Mouse (Mus musculus) midbrain, embryonic 16.5 days (tissue): Measurements from ENCODE around the gene Olfr704. TPM values are rescaled to one million over a fixed set of nuclear protein-coding genes. Genes with fewer than 3 reads are reported as not detected.

Experiments
- ATAC-seq: fragments of 200-750 bp; cut with Nextera tagmentation; 2 replicates; pipeline ENCODE4 v1.8.0; 2017; ENCODE audit warnings: moderate TSS enrichment
- H3K27ac ChIP-seq: fragments of 300-500 bp; sonication (generic); 2 replicates; pipeline ENCODE4 v1.5.1; 2014; ENCODE audit warnings: mild to moderate bottlenecking, low read length, mixed read lengths
- H3K27me3 ChIP-seq: fragments of 300-500 bp; sonication (generic); 2 replicates; pipeline ENCODE4 v1.6.1; 2014; ENCODE audit warnings: low read depth, low read length, mixed read lengths; ENCODE audit not compliant: control insufficient read depth, insufficient read depth
- H3K36me3 ChIP-seq: fragments of 300-500 bp; sonication (generic); 2 replicates; pipeline ENCODE4 v1.6.1; 2014; ENCODE audit warnings: mild to moderate bottlenecking, low read length, moderate library complexity, mixed read lengths; ENCODE audit not compliant: control insufficient read depth, insufficient read depth
- H3K4me1 ChIP-seq: fragments of 300-500 bp; sonication (generic); 2 replicates; pipeline ENCODE4 v1.6.1; 2014; ENCODE audit warnings: mild to moderate bottlenecking, low read length, mixed read lengths; ENCODE audit not compliant: control insufficient read depth, insufficient read depth
- H3K4me2 ChIP-seq: fragments of 300-500 bp; sonication (generic); 2 replicates; pipeline ENCODE4 v1.6.1; 2014; ENCODE audit warnings: mild to moderate bottlenecking, low read length, mixed read lengths
- H3K4me3 ChIP-seq: fragments of 300-500 bp; sonication (generic); 2 replicates; pipeline ENCODE4 v1.5.1; 2014; ENCODE audit warnings: low read depth, mild to moderate bottlenecking, low read length, moderate library complexity, mixed read lengths
- H3K9ac ChIP-seq: fragments of 300-500 bp; sonication (generic); 2 replicates; pipeline ENCODE4 v1.6.1; 2014; ENCODE audit warnings: low read depth, low read length, mixed read lengths
- H3K9me3 ChIP-seq: fragments of 300-500 bp; sonication (generic); replicated peaks from 2 replicates; pipeline ENCODE4 v1.6.1; 2014; ENCODE audit warnings: mild to moderate bottlenecking, low read length, mixed read lengths; ENCODE audit not compliant: control insufficient read depth, poor library complexity, severe bottlenecking
- WGBS: fragments of 180-500 bp; shearing (Covaris S2); extraction: QIAGEN DNeasy Blood & Tissue Kit; methylation state at CpG from one replicate; pipeline ENCODE4 v1.1.7; 2014; 5-methylcytosine and 5-hydroxymethylcytosine counted together
- polyA plus RNA-seq: library from polyadenylated mRNA; unstranded; fragments of >200 nt; fragmentation: Nextera tagmentation; extraction: Ambion mirVana; gene quantifications from 2 replicates; pipeline ENCODE4 v1.2.1, GENCODE M21; 2015

The Olfr704 gene
- polyA plus RNA-seq, 1 experiment from 2014 or later: not detected

- Histone ChIP-seq H3K9me3 (no peaks in the 10 kb centered on the region), H3K36me3 (no peaks in the 10 kb centered on the region), H3K4me2 (no peak within 1 kb of the TSS), H3K9ac (no peak within 1 kb of the TSS), H3K27me3 (no peaks in the 10 kb centered on the region), H3K27ac (no peak within 1 kb of the TSS), H3K4me1 (no peaks in the 10 kb centered on the region), H3K4me3 (no peak within 1 kb of the TSS)
- WGBS: 56% methylated on average over 2 of the region's 2 CpGs
- no peak for ATAC-seq
Measured at GRCm38 (mm10) chr7:106907676-106908075, 44.7 kb downstream of the Olfr704 start, which contains the start of gene Olfr1532-ps1. Olfr1532-ps1 (plus strand) TSS chr7:106908001.

Other genes with a start within 250 kb of the Olfr704 start
- gene Olfr693, start 182.6 kb upstream of the Olfr704 start, polyA plus RNA-seq: not detected in 2 replicates
- gene Olfr694, start 171.4 kb upstream of the Olfr704 start, polyA plus RNA-seq: not detected in 2 replicates
- not detected in 2 replicates for gene Olfr695, start 146.8 kb upstream of the Olfr704 start, polyA plus RNA-seq
- not detected in 2 replicates for gene Olfr697, start 120.7 kb upstream of the Olfr704 start, polyA plus RNA-seq
- gene Olfr698, start 107.8 kb upstream of the Olfr704 start, polyA plus RNA-seq: not detected in 2 replicates
- not detected in 2 replicates for gene Olfr699, start 70.0 kb upstream of the Olfr704 start, polyA plus RNA-seq
- not detected in 2 replicates for gene Olfr700, start 54.4 kb upstream of the Olfr704 start, polyA plus RNA-seq
- not detected in 2 replicates for gene Olfr701, start 49.1 kb upstream of the Olfr704 start, polyA plus RNA-seq
- gene Olfr702, start 29.3 kb upstream of the Olfr704 start, polyA plus RNA-seq: not detected in 2 replicates
- not detected in 2 replicates for gene Olfr703, start 19.8 kb upstream of the Olfr704 start, polyA plus RNA-seq
- gene Olfr705, start 13.7 kb downstream of the Olfr704 start, polyA plus RNA-seq: not detected in 2 replicates
- not detected in 2 replicates for gene Olfr706, start 25.0 kb downstream of the Olfr704 start, polyA plus RNA-seq
- gene Olfr707, start 38.1 kb downstream of the Olfr704 start, polyA plus RNA-seq: not detected in 2 replicates
- not detected in 2 replicates for gene Olfr1532-ps1, start 44.8 kb downstream of the Olfr704 start, polyA plus RNA-seq
- not detected in 2 replicates for gene Olfr709-ps1, start 69.0 kb downstream of the Olfr704 start, polyA plus RNA-seq
- not detected in 2 replicates for gene Olfr710, start 85.1 kb downstream of the Olfr704 start, polyA plus RNA-seq
- not detected in 2 replicates for gene Olfr6, start 100.8 kb downstream of the Olfr704 start, polyA plus RNA-seq
- not detected in 2 replicates for gene Olfr711, start 112.3 kb downstream of the Olfr704 start, polyA plus RNA-seq
- gene Olfr2, start 142.9 kb downstream of the Olfr704 start, polyA plus RNA-seq: not detected in 2 replicates
- gene Olfr713, start 168.0 kb downstream of the Olfr704 start, polyA plus RNA-seq: not detected in 2 replicates
- not detected in 2 replicates for gene Olfr714, start 207.8 kb downstream of the Olfr704 start, polyA plus RNA-seq
- not detected in 2 replicates for gene Olfr17, start 230.0 kb downstream of the Olfr704 start, polyA plus RNA-seq
- gene Olfr715b, start 247.2 kb downstream of the Olfr704 start, polyA plus RNA-seq: not detected in 2 replicates